Mouse (Mus musculus) myocyte (in vitro differentiated cells): ENCODE measurements around the gene Ppox.

ENCODE experiments used
- CEBPB ChIP-seq: IDR thresholded peaks from 2 replicates; pipeline ENCODE4 v1.6.1; 2011; ENCODE audit warnings: mild to moderate bottlenecking, moderate library complexity; ENCODE audit not compliant: poor library complexity, insufficient read depth, severe bottlenecking
- E2F4 ChIP-seq: IDR thresholded peaks from one replicate; pipeline ENCODE4 v1.6.1; 2011; ENCODE audit warnings: mild to moderate bottlenecking, control low read depth, moderate library complexity; ENCODE audit not compliant: insufficient read depth
- MAX ChIP-seq: IDR thresholded peaks from one replicate; pipeline ENCODE4 v1.6.1; 2011; ENCODE audit warnings: low read depth, mild to moderate bottlenecking, control low read depth
- MYOG ChIP-seq, 3 experiments: IDR thresholded peaks; one replicate each; pipeline ENCODE4 v1.6.1; 2011; ENCODE audit warnings: control low read depth in 2 of 3, low read depth in 2 of 3, mild to moderate bottlenecking in 2 of 3; ENCODE audit not compliant: insufficient read length in 2 of 3, control insufficient read depth in 1 of 3, insufficient read depth in 1 of 3
- POLR2A ChIP-seq: IDR thresholded peaks from one replicate; pipeline ENCODE4 v1.6.1; 2011; ENCODE audit warnings: low read depth, mild to moderate bottlenecking, control low read depth, moderate library complexity; ENCODE audit not compliant: insufficient read length
- POLR2AphosphoS2 ChIP-seq: IDR thresholded peaks from one replicate; pipeline ENCODE4 v1.6.1; 2011; ENCODE audit warnings: low read depth, control low read depth; ENCODE audit not compliant: insufficient read length
- TCF12 ChIP-seq: IDR thresholded peaks from one replicate; pipeline ENCODE4 v1.6.1; 2011; ENCODE audit warnings: mild to moderate bottlenecking, control low read depth; ENCODE audit not compliant: poor library complexity, insufficient read depth, severe bottlenecking
- USF1 ChIP-seq: IDR thresholded peaks from one replicate; pipeline ENCODE4 v1.6.1; 2011; ENCODE audit warnings: low read depth, mild to moderate bottlenecking, control low read depth, moderate library complexity

DNA sequence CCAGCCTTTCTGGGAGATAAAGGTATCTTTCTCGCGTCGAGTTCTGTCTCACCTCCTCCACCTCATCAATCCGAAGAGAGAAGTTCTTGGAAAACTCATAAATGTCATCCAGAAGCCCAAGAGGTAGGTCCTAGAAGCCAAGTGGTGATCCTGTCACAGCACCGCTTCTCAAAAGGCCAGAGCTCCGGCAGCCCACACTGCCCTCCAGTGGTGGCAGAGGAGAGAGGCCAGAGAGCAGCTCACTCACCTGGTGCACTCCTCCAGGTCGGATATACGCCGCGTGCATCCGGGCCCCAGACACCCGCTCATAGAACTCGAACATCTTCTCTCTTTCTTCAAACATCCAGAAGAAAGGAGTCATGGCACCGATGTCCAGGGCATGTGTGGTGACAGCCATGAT is 42.5 kb downstream of the Ppox start:
- no peak for TF ChIP-seq USF1
- no peak for TF ChIP-seq MAX
- TF ChIP-seq CEBPB, result no peak
- no peak for TF ChIP-seq MYOG (IDR thresholded peaks at IDR 0.05; ENCODE audit: control insufficient read depth in 1 of 3, insufficient read depth in 1 of 3, insufficient read length in 2 of 3, low read depth in 2 of 3)
- no peak for TF ChIP-seq POLR2A
- TF ChIP-seq POLR2AphosphoS2, result no peak
- no peak for TF ChIP-seq TCF12
- TF ChIP-seq E2F4, result no peak
